Mouse (Mus musculus): Measurements from ENCODE around the gene Nemp1. TPM values are rescaled to one million over a fixed set of nuclear protein-coding genes. Genes with fewer than 3 reads are reported as not detected.

Gene Nemp1
- polyA plus RNA-seq, 1 experiment from 2014 or later: 6.7 TPM

GRCm38 (mm10) chr10:127677591-127678336, 11.1 kb downstream of the Nemp1 start:
- 8% methylated on average over 14 of the region's 14 CpGs for WGBS (ENCODE audit: insufficient replicate concordance)
- H3K27me3 ChIP-seq (ENCODE audit: control insufficient read depth, insufficient read depth, low read depth, low read length): no peaks in the 10 kb centered on the region
- peak overlapping the region; percentile 90 for H3K4me3 ChIP-seq (ENCODE audit: low read depth, low read length)
- H3K27ac ChIP-seq (ENCODE audit: low read length): peak overlapping the region; percentile 88
- no peaks in the 10 kb centered on the region for H3K36me3 ChIP-seq (ENCODE audit: control insufficient read depth, insufficient read depth)
- peak overlapping the region; percentile 87 for H3K9ac ChIP-seq (ENCODE audit: low read depth, low read length)
- H3K9me3 ChIP-seq (replicated peaks; ENCODE audit: control insufficient read depth, low read length): no peaks in the 10 kb centered on the region
- ATAC-seq (ENCODE audit: low read depth): no peak
- H3K4me1 ChIP-seq (ENCODE audit: control insufficient read depth, low read depth, low read length): peaks cover 14% of the 10 kb centered on the region; the same call in 1 of the 2 replicates
- H3K4me2 ChIP-seq (ENCODE audit: low read depth, low read length): peak overlapping the region; percentile 97

DNA sequence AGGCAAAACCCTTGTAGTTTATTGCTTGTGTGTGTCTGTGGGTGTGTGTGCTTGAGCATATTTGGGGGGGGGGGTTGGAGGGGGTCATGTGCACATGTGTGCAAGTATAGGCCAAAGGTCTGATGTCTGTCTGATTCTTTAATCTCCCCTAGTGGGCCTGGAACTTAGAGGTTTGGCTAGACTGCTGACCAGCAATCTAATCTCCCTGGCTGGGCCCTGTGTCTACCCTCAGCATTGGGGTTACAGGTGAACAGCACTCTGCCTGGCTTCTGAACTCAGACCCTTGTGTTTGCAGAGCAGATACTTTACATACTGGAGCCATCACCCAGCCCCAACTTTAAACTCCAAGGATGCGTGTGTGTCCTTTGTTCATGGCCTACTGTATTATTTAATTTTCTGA, 12.5 kb downstream of the Nemp1 start:
- Histone ChIP-seq H3K36me3 (ENCODE audit: control insufficient read depth, insufficient read depth) (no peaks in the 10 kb centered on the region), H3K9ac (ENCODE audit: low read depth, low read length) (no peak overlapping the region), H3K27me3 (ENCODE audit: control insufficient read depth, insufficient read depth, low read depth, low read length) (no peaks in the 10 kb centered on the region), H3K27ac (ENCODE audit: low read length) (no peak overlapping the region), H3K4me2 (ENCODE audit: low read depth, low read length) (no peak overlapping the region), H3K4me3 (ENCODE audit: low read depth, low read length) (no peak overlapping the region), H3K9me3 (replicated peaks; ENCODE audit: control insufficient read depth, low read length) (no peaks in the 10 kb centered on the region), H3K4me1 (ENCODE audit: control insufficient read depth, low read depth, low read length) (peaks cover 14% of the 10 kb centered on the region; the same call in 1 of the 2 replicates)
- no peak for ATAC-seq (ENCODE audit: low read depth)
- WGBS (ENCODE audit: insufficient replicate concordance): 79% methylated on average over 1 of the region's 1 CpGs

GRCm38 (mm10) chr10:127679881-127680280, 13.2 kb downstream of the Nemp1 start:
- 68% methylated on average over 3 of the region's 3 CpGs for WGBS (ENCODE audit: insufficient replicate concordance)
- no peak for ATAC-seq (ENCODE audit: low read depth)

GRCm38 (mm10) chr10:127682886-127683285, 16.2 kb downstream of the Nemp1 start:
- no peak overlapping the region for H3K4me2 ChIP-seq (ENCODE audit: low read depth, low read length)
- no peaks in the 10 kb centered on the region for H3K9me3 ChIP-seq (replicated peaks; ENCODE audit: control insufficient read depth, low read length)
- H3K4me3 ChIP-seq (ENCODE audit: low read depth, low read length): no peak overlapping the region
- peaks cover 3% of the 10 kb centered on the region; the same call in 1 of the 2 replicates for H3K4me1 ChIP-seq (ENCODE audit: control insufficient read depth, low read depth, low read length)
- no peak for ATAC-seq (ENCODE audit: low read depth)
- H3K36me3 ChIP-seq (ENCODE audit: control insufficient read depth, insufficient read depth): no peaks in the 10 kb centered on the region
- WGBS (ENCODE audit: insufficient replicate concordance): 74% methylated on average over 6 of the region's 6 CpGs
- no peak overlapping the region for H3K9ac ChIP-seq (ENCODE audit: low read depth, low read length)
- H3K27me3 ChIP-seq (ENCODE audit: control insufficient read depth, insufficient read depth, low read depth, low read length): no peaks in the 10 kb centered on the region
- no peak overlapping the region for H3K27ac ChIP-seq (ENCODE audit: low read length)

More at GRCm38 (mm10) chr10:127679881-127680280, 13.2 kb downstream of the Nemp1 start:
- H3K27me3 ChIP-seq (ENCODE audit: control insufficient read depth, insufficient read depth, low read depth, low read length): no peaks in the 10 kb centered on the region
- peaks cover 14% of the 10 kb centered on the region; the same call in 1 of the 2 replicates for H3K4me1 ChIP-seq (ENCODE audit: control insufficient read depth, low read depth, low read length)
- no peaks in the 10 kb centered on the region for H3K36me3 ChIP-seq (ENCODE audit: control insufficient read depth, insufficient read depth)
- H3K27ac ChIP-seq (ENCODE audit: low read length): no peak overlapping the region
- no peak overlapping the region for H3K9ac ChIP-seq (ENCODE audit: low read depth, low read length)
- no peaks in the 10 kb centered on the region for H3K9me3 ChIP-seq (replicated peaks; ENCODE audit: control insufficient read depth, low read length)
- no peak overlapping the region for H3K4me3 ChIP-seq (ENCODE audit: low read depth, low read length)
- no peak overlapping the region for H3K4me2 ChIP-seq (ENCODE audit: low read depth, low read length)

- Histone ChIP-seq H3K9ac (ENCODE audit: low read depth, low read length) (no peak overlapping the region), H3K9me3 (replicated peaks; ENCODE audit: control insufficient read depth, low read length) (no peaks in the 10 kb centered on the region), H3K4me1 (ENCODE audit: control insufficient read depth, low read depth, low read length) (peaks cover 4% of the 10 kb centered on the region), H3K27me3 (ENCODE audit: control insufficient read depth, insufficient read depth, low read depth, low read length) (no peaks in the 10 kb centered on the region), H3K4me2 (ENCODE audit: low read depth, low read length) (no peak overlapping the region), H3K4me3 (ENCODE audit: low read depth, low read length) (no peak overlapping the region), H3K27ac (ENCODE audit: low read length) (no peak overlapping the region), H3K36me3 (ENCODE audit: control insufficient read depth, insufficient read depth) (peaks cover 19% of the 10 kb centered on the region)
- no peak for ATAC-seq (ENCODE audit: low read depth)
- 4% methylated on average over 1 of the region's 1 CpGs for WGBS (ENCODE audit: insufficient replicate concordance)
These were observed 24.4 kb downstream of the Nemp1 start for GRCm38 (mm10) chr10:127691053-127691452.

DNA sequence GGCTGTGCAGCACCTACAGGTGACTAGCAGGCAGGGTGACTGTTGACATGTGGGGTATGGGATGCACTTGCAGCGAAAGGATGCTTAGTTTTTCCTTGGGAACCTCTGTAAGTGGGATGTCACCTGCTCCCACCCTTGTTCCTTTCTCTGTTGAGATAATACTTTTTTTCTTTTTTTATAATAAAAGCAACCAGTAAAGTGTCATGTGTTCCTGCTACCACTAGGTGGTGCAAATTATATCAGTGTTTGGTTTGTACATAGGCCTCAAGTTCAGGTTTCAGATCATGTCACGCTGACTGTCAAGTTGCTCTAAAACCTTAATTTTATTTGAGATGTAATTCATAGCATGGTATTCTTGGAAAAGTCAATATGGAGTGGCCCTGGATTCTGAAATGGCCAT, 27.9 kb downstream of the Nemp1 start:
- Histone ChIP-seq H3K4me3 (ENCODE audit: low read depth, low read length) (no peak overlapping the region), H3K36me3 (ENCODE audit: control insufficient read depth, insufficient read depth) (peaks cover 17% of the 10 kb centered on the region), H3K4me2 (ENCODE audit: low read depth, low read length) (no peak overlapping the region), H3K27ac (ENCODE audit: low read length) (no peak overlapping the region), H3K27me3 (ENCODE audit: control insufficient read depth, insufficient read depth, low read depth, low read length) (no peaks in the 10 kb centered on the region), H3K9ac (ENCODE audit: low read depth, low read length) (no peak overlapping the region), H3K9me3 (replicated peaks; ENCODE audit: control insufficient read depth, low read length) (no peaks in the 10 kb centered on the region), H3K4me1 (ENCODE audit: control insufficient read depth, low read depth, low read length) (peaks cover 4% of the 10 kb centered on the region)
- 38% methylated on average over 2 of the region's 2 CpGs for WGBS (ENCODE audit: insufficient replicate concordance)
- ATAC-seq (ENCODE audit: low read depth): peak; percentile 30; the same call in 1 of the 2 replicates

GRCm38 (mm10) chr10:127695775-127696174, 29.1 kb downstream of the Nemp1 start:
- peaks cover 4% of the 10 kb centered on the region for H3K4me1 ChIP-seq (ENCODE audit: control insufficient read depth, low read depth, low read length)
- peaks cover 16% of the 10 kb centered on the region for H3K36me3 ChIP-seq (ENCODE audit: control insufficient read depth, insufficient read depth)
- H3K27ac ChIP-seq (ENCODE audit: low read length): no peak overlapping the region
- no peak overlapping the region for H3K4me2 ChIP-seq (ENCODE audit: low read depth, low read length)
- 72% methylated on average over 7 of the region's 7 CpGs for whole genome bisulfite sequencing (ENCODE audit: insufficient replicate concordance)
- H3K9me3 ChIP-seq (replicated peaks; ENCODE audit: control insufficient read depth, low read length): no peaks in the 10 kb centered on the region
- no peak for ATAC-seq (ENCODE audit: low read depth)
- H3K9ac ChIP-seq (ENCODE audit: low read depth, low read length): no peak overlapping the region
- no peaks in the 10 kb centered on the region for H3K27me3 ChIP-seq (ENCODE audit: control insufficient read depth, insufficient read depth, low read depth, low read length)
- no peak overlapping the region for H3K4me3 ChIP-seq (ENCODE audit: low read depth, low read length)

DNA sequence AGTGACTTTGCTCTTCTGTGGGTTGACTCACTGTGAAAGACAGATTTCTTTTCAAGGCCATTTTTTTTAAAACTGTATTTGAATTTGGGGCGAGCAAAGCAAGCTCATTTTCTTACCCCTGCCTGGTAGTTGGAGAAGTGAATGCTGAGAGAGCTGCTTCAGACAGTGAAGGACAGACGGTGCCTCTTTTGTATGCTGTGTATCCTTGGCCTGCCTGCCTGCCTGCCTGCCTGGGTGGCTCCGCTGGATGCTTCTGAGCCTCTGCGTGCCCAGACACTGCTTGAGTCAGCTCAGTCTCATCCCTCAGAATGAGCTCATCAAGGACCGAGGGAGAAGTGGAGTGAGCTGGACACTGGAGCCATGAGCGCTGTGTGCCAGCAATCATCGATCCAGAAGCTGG, 32.3 kb downstream of the Nemp1 start:
- Histone ChIP-seq H3K4me3 (ENCODE audit: low read depth, low read length) (no peak overlapping the region), H3K4me2 (ENCODE audit: low read depth, low read length) (no peak overlapping the region), H3K9ac (ENCODE audit: low read depth, low read length) (no peak overlapping the region), H3K9me3 (replicated peaks; ENCODE audit: control insufficient read depth, low read length) (no peaks in the 10 kb centered on the region), H3K36me3 (ENCODE audit: control insufficient read depth, insufficient read depth) (peaks cover 8% of the 10 kb centered on the region), H3K27ac (ENCODE audit: low read length) (no peak overlapping the region), H3K4me1 (ENCODE audit: control insufficient read depth, low read depth, low read length) (peaks cover 4% of the 10 kb centered on the region), H3K27me3 (ENCODE audit: control insufficient read depth, insufficient read depth, low read depth, low read length) (no peaks in the 10 kb centered on the region)
- no peak for ATAC-seq (ENCODE audit: low read depth)
- 82% methylated on average over 7 of the region's 7 CpGs for WGBS (ENCODE audit: insufficient replicate concordance)

DNA sequence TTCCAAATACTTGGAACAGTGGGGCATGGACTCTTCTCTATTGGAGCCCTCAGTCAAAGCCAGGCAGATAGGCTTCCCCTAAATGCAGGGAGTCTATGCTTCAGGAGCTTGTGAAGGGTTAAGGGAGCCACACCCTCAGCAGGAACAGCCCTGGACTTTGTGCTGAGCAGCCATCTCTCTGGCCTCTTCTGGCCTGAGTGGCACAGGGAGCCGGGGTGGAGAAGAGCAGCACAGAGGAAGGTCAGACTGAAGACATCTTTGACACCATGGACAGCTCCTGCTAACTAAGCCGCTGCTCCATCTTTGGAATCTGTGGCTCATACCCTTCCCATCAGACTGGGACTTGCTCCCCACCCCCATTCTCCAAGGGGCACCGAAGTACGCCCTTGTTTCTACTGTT, 36.6 kb downstream of the Nemp1 start:
- Histone ChIP-seq H3K27ac (ENCODE audit: low read length) (no peak overlapping the region), H3K9ac (ENCODE audit: low read depth, low read length) (no peak overlapping the region), H3K4me2 (ENCODE audit: low read depth, low read length) (no peak overlapping the region), H3K4me3 (ENCODE audit: low read depth, low read length) (no peak overlapping the region), H3K4me1 (ENCODE audit: control insufficient read depth, low read depth, low read length) (peaks cover 3% of the 10 kb centered on the region), H3K9me3 (replicated peaks; ENCODE audit: control insufficient read depth, low read length) (no peaks in the 10 kb centered on the region), H3K36me3 (ENCODE audit: control insufficient read depth, insufficient read depth) (0 out of 2 replicates have a peak, but pooled peaks cover 2% of the 10 kb centered on the region), H3K27me3 (ENCODE audit: control insufficient read depth, insufficient read depth, low read depth, low read length) (no peaks in the 10 kb centered on the region)
- no peak for ATAC-seq (ENCODE audit: low read depth)
- WGBS (ENCODE audit: insufficient replicate concordance): 31% methylated on average over 4 of the region's 4 CpGs

Measured in liver, embryonic 16.5 days (tissue).